Mouse (Mus musculus): ENCODE measurements around the gene Edem1. TPM values are rescaled to one million over a fixed set of nuclear protein-coding genes. Genes with fewer than 3 reads are reported as not detected.

Edem1 gene
- polyA plus RNA-seq, 1 experiment from 2014 or later: 37.9 TPM

DNA sequence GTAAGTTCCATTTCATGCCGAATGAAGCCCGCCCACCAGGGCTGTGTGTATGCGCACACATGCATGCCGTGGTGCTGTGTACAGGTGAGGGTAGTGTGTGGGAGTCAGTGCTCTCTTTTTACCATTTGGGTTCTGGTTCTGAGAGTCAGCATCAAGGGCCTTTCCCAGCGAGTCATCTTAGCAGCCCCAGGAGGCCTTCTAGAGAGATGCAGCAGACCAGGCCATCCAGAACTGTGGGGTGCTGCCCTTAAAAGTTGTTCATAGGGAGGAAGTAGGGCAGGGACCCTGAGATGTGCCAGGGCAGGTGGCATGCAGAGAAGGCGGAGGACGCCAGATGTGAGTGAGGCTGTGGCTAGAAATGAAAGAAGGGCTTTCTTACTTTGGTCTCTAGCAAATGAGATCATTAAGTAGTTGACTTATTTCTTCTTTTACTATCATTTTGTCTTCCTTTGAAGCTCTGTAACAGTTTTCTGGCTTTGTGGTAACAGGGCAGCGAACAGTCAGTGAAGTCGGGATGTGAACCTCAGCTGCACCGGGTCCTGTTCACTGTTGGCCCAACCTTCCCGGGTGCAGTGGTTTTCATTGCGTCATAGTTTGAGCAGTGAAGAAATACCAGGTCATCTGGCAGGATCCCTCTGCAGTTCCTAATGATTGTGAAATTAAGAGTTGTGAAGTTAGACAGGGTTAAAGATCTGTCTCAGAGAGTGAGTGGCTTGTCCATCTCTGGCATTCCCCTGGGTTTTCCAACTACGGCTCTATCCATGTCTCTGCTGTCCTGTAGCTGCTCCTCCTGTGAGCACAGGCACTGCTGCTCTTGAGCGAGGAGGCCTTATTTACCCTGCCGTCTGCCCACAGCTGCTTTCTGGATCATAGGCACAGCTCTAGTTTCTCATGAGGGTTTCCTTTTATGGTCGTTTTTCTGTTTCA is 7.6 kb downstream of the Edem1 start:
- Histone ChIP-seq H3K27ac (ENCODE audit: low read depth) (no peak overlapping the region; the same call in 1 of the 2 replicates), H3K9ac (ENCODE audit: low read length) (no peak overlapping the region), H3K4me3 (ENCODE audit: low read depth, low read length) (no peak overlapping the region), H3K9me3 (ENCODE audit: control insufficient read depth, low read length) (no peaks in the 10 kb centered on the region), H3K4me2 (ENCODE audit: low read length) (no peak overlapping the region), H3K36me3 (ENCODE audit: control insufficient read depth, insufficient read depth, low read length) (peaks cover 30% of the 10 kb centered on the region; the same call in 1 of the 2 replicates), H3K27me3 (replicated peaks; ENCODE audit: control insufficient read depth, insufficient read depth, low read length) (no peaks in the 10 kb centered on the region), H3K4me1 (replicated peaks; ENCODE audit: control insufficient read depth, insufficient read depth, low read length) (peaks cover 19% of the 10 kb centered on the region)
- ATAC-seq (replicated peaks; ENCODE audit: low FRiP score, low TSS enrichment, low read depth) (no peak), DNase-seq (ENCODE audit: low spot score) (no peak)
- WGBS: 72% methylated on average over 16 of the region's 16 CpGs

DNA sequence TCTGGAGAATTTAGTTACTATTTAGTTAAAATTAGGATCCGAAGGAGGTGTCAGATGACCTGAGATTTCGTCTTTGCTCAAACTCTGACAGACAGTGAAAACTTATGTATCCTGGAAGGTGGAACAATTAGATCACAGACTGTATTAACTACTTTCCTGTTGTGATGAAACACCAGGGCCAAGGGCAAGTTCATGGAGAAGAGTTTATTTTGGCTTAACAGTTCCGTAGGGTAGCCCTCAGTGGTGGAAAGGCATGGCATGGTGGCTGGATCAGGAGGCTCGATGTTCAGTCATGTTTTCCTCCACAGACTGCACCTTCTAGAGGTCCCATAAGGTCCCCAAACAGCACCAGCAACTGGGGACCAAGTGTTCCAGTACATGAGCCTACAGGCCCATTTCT is 8.6 kb downstream of the Edem1 start:
- Histone ChIP-seq H3K27ac (ENCODE audit: low read depth) (no peak overlapping the region), H3K9me3 (ENCODE audit: control insufficient read depth, low read length) (no peaks in the 10 kb centered on the region), H3K4me3 (ENCODE audit: low read depth, low read length) (no peak overlapping the region), H3K4me2 (ENCODE audit: low read length) (no peak overlapping the region), H3K27me3 (replicated peaks; ENCODE audit: control insufficient read depth, insufficient read depth, low read length) (no peaks in the 10 kb centered on the region), H3K9ac (ENCODE audit: low read length) (no peak overlapping the region), H3K36me3 (ENCODE audit: control insufficient read depth, insufficient read depth, low read length) (peaks cover 36% of the 10 kb centered on the region), H3K4me1 (replicated peaks; ENCODE audit: control insufficient read depth, insufficient read depth, low read length) (peaks cover 19% of the 10 kb centered on the region)
- no peak for ATAC-seq (replicated peaks; ENCODE audit: low FRiP score, low TSS enrichment, low read depth)
- 85% methylated on average over 4 of the region's 4 CpGs for WGBS
- DNase-seq (ENCODE audit: low spot score): no peak

DNA sequence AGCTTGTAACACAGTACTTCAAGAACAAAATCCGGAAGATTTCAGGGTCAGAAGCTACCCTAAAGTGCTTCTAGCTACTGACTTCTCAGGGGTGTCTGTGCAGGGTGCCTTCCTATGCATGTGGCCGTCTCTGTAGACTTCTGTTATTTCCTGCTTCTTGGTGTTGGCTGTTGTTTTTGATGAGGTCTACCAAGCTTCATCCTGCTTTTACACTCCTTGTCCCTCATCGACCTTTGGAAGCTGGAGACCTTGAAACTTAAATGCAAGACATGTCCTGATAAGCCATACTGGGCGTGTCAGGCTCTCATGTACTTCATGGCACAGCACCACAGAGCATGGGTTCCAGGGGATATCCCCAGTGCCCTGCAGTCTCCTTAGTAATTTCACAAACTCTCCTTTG is 9.5 kb downstream of the Edem1 start:
- no peak for DNase-seq (ENCODE audit: low spot score)
- H3K9me3 ChIP-seq (ENCODE audit: control insufficient read depth, low read length): no peaks in the 10 kb centered on the region
- no peak overlapping the region for H3K9ac ChIP-seq (ENCODE audit: low read length)
- WGBS: 88% methylated on average over 4 of the region's 4 CpGs
- H3K4me1 ChIP-seq (replicated peaks; ENCODE audit: control insufficient read depth, insufficient read depth, low read length): peaks cover 17% of the 10 kb centered on the region
- no peak overlapping the region for H3K27ac ChIP-seq (ENCODE audit: low read depth)
- H3K27me3 ChIP-seq (replicated peaks; ENCODE audit: control insufficient read depth, insufficient read depth, low read length): no peaks in the 10 kb centered on the region
- no peak overlapping the region for H3K4me3 ChIP-seq (ENCODE audit: low read depth, low read length)
- H3K4me2 ChIP-seq (ENCODE audit: low read length): no peak overlapping the region
- ATAC-seq (replicated peaks; ENCODE audit: low FRiP score, low TSS enrichment, low read depth): no peak
- H3K36me3 ChIP-seq (ENCODE audit: control insufficient read depth, insufficient read depth, low read length): peaks cover 38% of the 10 kb centered on the region

DNA sequence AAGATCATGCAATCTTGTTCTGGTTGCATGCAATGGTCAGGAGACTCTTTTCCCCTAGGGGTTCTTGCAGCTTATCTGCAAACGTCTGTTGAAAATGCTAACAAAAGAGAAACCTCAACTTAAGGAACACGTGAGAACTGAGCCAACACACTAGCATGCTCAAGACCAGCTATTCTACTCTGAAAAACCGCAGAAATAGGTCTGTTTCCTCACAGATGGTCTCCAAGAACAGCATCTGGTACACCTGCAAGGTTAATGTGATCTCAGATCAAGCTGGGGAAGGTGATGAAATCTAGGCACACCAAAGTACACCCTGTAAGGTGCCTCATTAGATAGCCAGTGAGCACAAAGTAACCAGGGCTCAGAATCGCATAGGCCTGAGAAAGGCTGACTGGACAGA is 11.0 kb downstream of the Edem1 start:
- H3K27me3 ChIP-seq (replicated peaks; ENCODE audit: control insufficient read depth, insufficient read depth, low read length): no peaks in the 10 kb centered on the region

DNA sequence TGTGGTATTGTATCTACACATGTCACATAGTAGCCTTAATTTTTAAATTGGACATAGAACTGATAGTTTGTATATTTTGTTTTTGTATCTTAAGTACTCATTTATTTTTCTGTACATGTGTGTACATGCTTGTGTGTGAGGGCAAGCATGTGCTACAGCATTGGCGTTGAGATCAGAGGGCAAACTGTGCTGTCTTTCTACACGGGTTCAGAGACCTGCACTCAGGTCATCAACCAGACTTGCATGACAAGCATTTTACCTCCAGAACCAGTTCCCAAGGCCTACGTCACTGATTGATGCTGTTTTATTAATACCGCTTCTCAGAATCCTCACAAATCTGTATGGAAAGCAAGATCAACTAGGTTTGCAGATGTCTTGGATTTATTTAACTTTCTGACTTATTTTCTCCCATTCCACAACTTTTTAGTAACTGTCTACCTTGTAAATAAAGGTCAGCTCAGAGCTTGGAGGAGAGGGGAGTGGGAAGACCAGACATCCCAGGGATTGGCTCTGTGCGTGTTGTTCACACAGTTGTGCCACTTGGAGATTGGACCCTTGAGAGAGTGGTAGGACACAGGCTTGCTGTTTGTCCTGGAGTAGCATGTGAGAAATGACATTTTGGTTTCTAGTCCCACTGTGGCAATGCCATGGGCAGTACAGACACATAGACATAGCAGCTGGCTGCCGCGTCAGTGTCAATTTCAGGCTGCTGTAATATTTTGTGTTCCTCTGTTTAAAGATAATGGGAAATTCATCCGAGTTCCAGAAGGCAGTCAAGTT is 12.6 kb downstream of the Edem1 start:
- H3K36me3 ChIP-seq (ENCODE audit: control insufficient read depth, insufficient read depth, low read length): peaks cover 60% of the 10 kb centered on the region
- no peak overlapping the region for H3K4me3 ChIP-seq (ENCODE audit: low read depth, low read length)
- H3K27ac ChIP-seq (ENCODE audit: low read depth): no peak overlapping the region
- no peak overlapping the region for H3K9ac ChIP-seq (ENCODE audit: low read length)
- H3K4me1 ChIP-seq (replicated peaks; ENCODE audit: control insufficient read depth, insufficient read depth, low read length): peaks cover 7% of the 10 kb centered on the region; the same call in 1 of the 2 replicates
- ATAC-seq (replicated peaks; ENCODE audit: low FRiP score, low TSS enrichment, low read depth) (no peak), DNase-seq (ENCODE audit: low spot score) (no peak)
- H3K27me3 ChIP-seq (replicated peaks; ENCODE audit: control insufficient read depth, insufficient read depth, low read length): no peaks in the 10 kb centered on the region
- no peak overlapping the region for H3K4me2 ChIP-seq (ENCODE audit: low read length)
- 94% methylated on average over 8 of the region's 8 CpGs for WGBS
- H3K9me3 ChIP-seq (ENCODE audit: control insufficient read depth, low read length): no peaks in the 10 kb centered on the region

More for the DNA sequence above, 11.0 kb downstream of the Edem1 start:
- WGBS: 93% methylated on average over 4 of the region's 4 CpGs
- H3K4me3 ChIP-seq (ENCODE audit: low read depth, low read length): no peak overlapping the region
- no peak for ATAC-seq (replicated peaks; ENCODE audit: low FRiP score, low TSS enrichment, low read depth)
- H3K36me3 ChIP-seq (ENCODE audit: control insufficient read depth, insufficient read depth, low read length): peaks cover 51% of the 10 kb centered on the region
- H3K9ac ChIP-seq (ENCODE audit: low read length): no peak overlapping the region
- peaks cover 13% of the 10 kb centered on the region; the same call in 1 of the 2 replicates for H3K4me1 ChIP-seq (replicated peaks; ENCODE audit: control insufficient read depth, insufficient read depth, low read length)
- H3K9me3 ChIP-seq (ENCODE audit: control insufficient read depth, low read length): no peaks in the 10 kb centered on the region
- no peak overlapping the region for H3K4me2 ChIP-seq (ENCODE audit: low read length)
- DNase-seq (ENCODE audit: low spot score): no peak
- no peak overlapping the region for H3K27ac ChIP-seq (ENCODE audit: low read depth)

DNA sequence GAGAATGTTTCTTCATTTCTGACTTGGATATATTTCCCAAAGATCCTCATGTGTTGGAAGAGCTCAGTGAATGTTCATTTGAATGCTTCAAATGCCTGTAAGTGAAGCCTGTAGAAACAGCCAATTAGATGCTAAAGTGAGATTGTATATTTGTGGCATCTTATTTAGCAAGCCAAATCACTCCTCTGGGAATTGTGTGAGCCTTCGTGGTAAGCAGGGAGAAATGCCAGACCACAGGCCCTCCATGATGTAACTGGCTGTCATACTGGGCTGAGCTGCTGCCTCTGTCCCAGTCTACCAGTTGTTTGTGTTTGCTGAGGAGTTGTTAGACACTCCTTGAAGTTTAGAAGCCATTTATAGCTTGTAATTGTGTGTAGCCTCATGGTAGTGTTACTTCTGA is 15.2 kb downstream of the Edem1 start:
- no peak overlapping the region for H3K4me3 ChIP-seq (ENCODE audit: low read depth, low read length)
- no peaks in the 10 kb centered on the region for H3K9me3 ChIP-seq (ENCODE audit: control insufficient read depth, low read length)
- H3K27me3 ChIP-seq (replicated peaks; ENCODE audit: control insufficient read depth, insufficient read depth, low read length): no peaks in the 10 kb centered on the region
- H3K36me3 ChIP-seq (ENCODE audit: control insufficient read depth, insufficient read depth, low read length): peaks cover 57% of the 10 kb centered on the region
- ATAC-seq (replicated peaks; ENCODE audit: low FRiP score, low TSS enrichment, low read depth) (no peak), DNase-seq (ENCODE audit: low spot score) (no peak)
- 76% methylated on average over 1 of the region's 1 CpGs for WGBS
- no peak overlapping the region for H3K4me2 ChIP-seq (ENCODE audit: low read length)
- H3K27ac ChIP-seq (ENCODE audit: low read depth): no peak overlapping the region
- no peaks in the 10 kb centered on the region for H3K4me1 ChIP-seq (replicated peaks; ENCODE audit: control insufficient read depth, insufficient read depth, low read length)
- no peak overlapping the region for H3K9ac ChIP-seq (ENCODE audit: low read length)

DNA sequence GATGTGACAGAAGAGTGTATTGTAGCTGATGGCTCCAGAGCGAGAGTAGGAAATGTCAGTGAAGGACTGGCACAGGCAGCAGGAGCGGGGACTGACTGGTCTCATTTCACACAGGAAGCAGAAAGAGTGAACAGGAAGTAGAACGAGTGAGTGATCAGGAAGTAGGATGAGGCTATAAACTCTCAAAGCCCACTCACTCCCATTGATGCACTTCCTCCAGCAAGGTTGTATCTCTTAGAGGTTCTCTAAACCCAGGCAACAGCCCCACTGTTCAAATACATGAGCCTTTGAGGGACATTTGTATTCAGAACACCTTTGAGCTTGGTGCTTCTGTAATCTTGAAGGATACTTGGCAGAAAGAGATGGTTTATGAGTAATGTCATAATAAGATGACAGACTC is 15.7 kb downstream of the Edem1 start:
- ATAC-seq (replicated peaks; ENCODE audit: low FRiP score, low TSS enrichment, low read depth): no peak
- DNase-seq (ENCODE audit: low spot score): no peak
- no peaks in the 10 kb centered on the region for H3K4me1 ChIP-seq (replicated peaks; ENCODE audit: control insufficient read depth, insufficient read depth, low read length)
- no peak overlapping the region for H3K27ac ChIP-seq (ENCODE audit: low read depth)
- H3K9ac ChIP-seq (ENCODE audit: low read length): no peak overlapping the region
- no peak overlapping the region for H3K4me3 ChIP-seq (ENCODE audit: low read depth, low read length)
- H3K4me2 ChIP-seq (ENCODE audit: low read length): no peak overlapping the region
- no peaks in the 10 kb centered on the region for H3K27me3 ChIP-seq (replicated peaks; ENCODE audit: control insufficient read depth, insufficient read depth, low read length)
- WGBS: 85% methylated on average over 3 of the region's 3 CpGs
- H3K9me3 ChIP-seq (ENCODE audit: control insufficient read depth, low read length): no peaks in the 10 kb centered on the region
- peaks cover 61% of the 10 kb centered on the region for H3K36me3 ChIP-seq (ENCODE audit: control insufficient read depth, insufficient read depth, low read length)

DNA sequence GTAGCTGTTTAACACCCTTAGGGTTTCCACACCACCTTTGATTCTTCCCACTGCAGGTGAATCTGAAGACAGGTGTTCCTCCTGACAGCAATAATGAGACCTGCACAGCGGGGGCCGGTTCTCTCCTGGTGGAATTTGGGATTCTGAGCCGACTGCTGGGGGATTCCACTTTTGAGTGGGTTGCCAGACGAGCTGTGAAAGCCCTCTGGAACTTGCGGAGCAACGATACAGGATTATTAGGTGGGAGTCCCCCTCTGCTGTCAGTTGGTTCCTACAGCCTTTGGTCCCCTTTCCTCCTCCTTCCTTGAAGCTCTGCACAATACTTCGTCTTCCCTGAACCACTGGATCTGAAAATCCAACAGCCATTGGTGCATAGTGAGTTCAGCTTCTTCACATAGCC is 16.3 kb downstream of the Edem1 start:
- H3K4me1 ChIP-seq (replicated peaks; ENCODE audit: control insufficient read depth, insufficient read depth, low read length): no peaks in the 10 kb centered on the region
- H3K27me3 ChIP-seq (replicated peaks; ENCODE audit: control insufficient read depth, insufficient read depth, low read length): no peaks in the 10 kb centered on the region
- no peak overlapping the region for H3K27ac ChIP-seq (ENCODE audit: low read depth)
- 93% methylated on average over 7 of the region's 7 CpGs for WGBS
- H3K36me3 ChIP-seq (ENCODE audit: control insufficient read depth, insufficient read depth, low read length): peaks cover 62% of the 10 kb centered on the region
- H3K4me2 ChIP-seq (ENCODE audit: low read length): no peak overlapping the region
- no peak overlapping the region for H3K9ac ChIP-seq (ENCODE audit: low read length)
- DNase-seq (ENCODE audit: low spot score) (no peak), ATAC-seq (replicated peaks; ENCODE audit: low FRiP score, low TSS enrichment, low read depth) (no peak)
- H3K9me3 ChIP-seq (ENCODE audit: control insufficient read depth, low read length): no peaks in the 10 kb centered on the region
- H3K4me3 ChIP-seq (ENCODE audit: low read depth, low read length): no peak overlapping the region
